Mouse (Mus musculus): Measurements from ENCODE around the gene Syde1. TPM values are rescaled to one million over a fixed set of nuclear protein-coding genes. Genes with fewer than 3 reads are reported as not detected.

The Syde1 gene
- polyA plus RNA-seq, 1 experiment: 2.8 TPM

- Histone ChIP-seq H3K27me3 (replicated peaks) (no peaks in the 10 kb centered on the region), H3K36me3 (replicated peaks; ENCODE audit: low read length) (peaks cover 74% of the 10 kb centered on the region), H3K4me3 (replicated peaks) (no peak overlapping the region), H3K9me3 (no peaks in the 10 kb centered on the region), H3K4me1 (peaks cover 56% of the 10 kb centered on the region)
- no peak for TF ChIP-seq FLI1 (IDR thresholded peaks at IDR 0.05; ENCODE audit: low read length)
- TF ChIP-seq GATA1 (IDR thresholded peaks at IDR 0.05; ENCODE audit: borderline replicate concordance, low read length): no peak
Observed at GRCm38 (mm10) chr10:78578204-78578603, 13.6 kb downstream of the Syde1 start.

- peak overlapping the region; percentile 26 for H3K4me3 ChIP-seq (replicated peaks)
- no peaks in the 10 kb centered on the region for H3K27me3 ChIP-seq (replicated peaks)
- no peak for TF ChIP-seq GATA1 (IDR thresholded peaks at IDR 0.05; ENCODE audit: borderline replicate concordance, low read length)
- no peak for TF ChIP-seq FLI1 (IDR thresholded peaks at IDR 0.05; ENCODE audit: low read length)
- H3K4me1 ChIP-seq: peaks cover 47% of the 10 kb centered on the region
- H3K36me3 ChIP-seq (replicated peaks; ENCODE audit: low read length): peaks cover 59% of the 10 kb centered on the region
- no peaks in the 10 kb centered on the region for H3K9me3 ChIP-seq
Observed at GRCm38 (mm10) chr10:78576435-78577184, 15.2 kb downstream of the Syde1 start.

GRCm38 (mm10) chr10:78575690-78576089, 16.1 kb downstream of the Syde1 start:
- no peak for TF ChIP-seq FLI1 (IDR thresholded peaks at IDR 0.05; ENCODE audit: low read length)
- TF ChIP-seq GATA1 (IDR thresholded peaks at IDR 0.05; ENCODE audit: borderline replicate concordance, low read length): no peak
- Histone ChIP-seq H3K36me3 (replicated peaks; ENCODE audit: low read length) (peaks cover 50% of the 10 kb centered on the region), H3K4me3 (replicated peaks) (peak overlapping the region; percentile 93), H3K9me3 (no peaks in the 10 kb centered on the region), H3K4me1 (peaks cover 43% of the 10 kb centered on the region), H3K27me3 (replicated peaks) (no peaks in the 10 kb centered on the region)

GRCm38 (mm10) chr10:78575105-78575632, 16.6 kb downstream of the Syde1 start:
- Histone ChIP-seq H3K27me3 (replicated peaks) (peaks cover 3% of the 10 kb centered on the region), H3K4me3 (replicated peaks) (peak overlapping the region; percentile 93), H3K36me3 (replicated peaks; ENCODE audit: low read length) (peaks cover 44% of the 10 kb centered on the region), H3K9me3 (no peaks in the 10 kb centered on the region), H3K4me1 (peaks cover 39% of the 10 kb centered on the region)
- TF ChIP-seq GATA1 (IDR thresholded peaks at IDR 0.05; ENCODE audit: borderline replicate concordance, low read length) (no peak), FLI1 (IDR thresholded peaks at IDR 0.05; ENCODE audit: low read length) (no peak)

- Histone ChIP-seq H3K4me3 (replicated peaks) (peak within 1 kb of the TSS; percentile 93), H3K27me3 (replicated peaks) (peaks cover 5% of the 10 kb centered on the region), H3K9me3 (no peaks in the 10 kb centered on the region), H3K4me1 (peaks cover 36% of the 10 kb centered on the region), H3K36me3 (replicated peaks; ENCODE audit: low read length) (peaks cover 37% of the 10 kb centered on the region)
- TF ChIP-seq GATA1 (IDR thresholded peaks at IDR 0.05; ENCODE audit: borderline replicate concordance, low read length): peak; percentile 57; the same call in 1 of the 3 replicates
- TF ChIP-seq FLI1 (IDR thresholded peaks at IDR 0.05; ENCODE audit: low read length): no peak
Observed at GRCm38 (mm10) chr10:78574250-78575104, 17.3 kb downstream of the Syde1 start, which contains the start of gene Ilvbl. TSS of gene Ilvbl (plus strand) at chr10:78574346.

GRCm38 (mm10) chr10:78573226-78573625, 18.5 kb downstream of the Syde1 start:
- TF ChIP-seq FLI1 (IDR thresholded peaks at IDR 0.05; ENCODE audit: low read length) (no peak), GATA1 (IDR thresholded peaks at IDR 0.05; ENCODE audit: borderline replicate concordance, low read length) (no peak)
- H3K4me3 ChIP-seq (replicated peaks): no peak overlapping the region
- H3K36me3 ChIP-seq (replicated peaks; ENCODE audit: low read length): peaks cover 25% of the 10 kb centered on the region
- no peaks in the 10 kb centered on the region for H3K9me3 ChIP-seq
- H3K4me1 ChIP-seq: peaks cover 35% of the 10 kb centered on the region
- peaks cover 5% of the 10 kb centered on the region for H3K27me3 ChIP-seq (replicated peaks)

- no peak for TF ChIP-seq FLI1 (IDR thresholded peaks at IDR 0.05; ENCODE audit: low read length)
- no peak for TF ChIP-seq GATA1 (IDR thresholded peaks at IDR 0.05; ENCODE audit: borderline replicate concordance, low read length)
- Histone ChIP-seq H3K36me3 (replicated peaks; ENCODE audit: low read length) (peaks cover 2% of the 10 kb centered on the region), H3K4me3 (replicated peaks) (no peak overlapping the region), H3K4me1 (peaks cover 20% of the 10 kb centered on the region), H3K27me3 (replicated peaks) (peaks cover 5% of the 10 kb centered on the region), H3K9me3 (no peaks in the 10 kb centered on the region)
Observed at GRCm38 (mm10) chr10:78570897-78571296, 20.9 kb downstream of the Syde1 start.

GRCm38 (mm10) chr10:78570416-78570815, 21.3 kb downstream of the Syde1 start:
- H3K36me3 ChIP-seq (replicated peaks; ENCODE audit: low read length): no peaks in the 10 kb centered on the region
- TF ChIP-seq FLI1 (IDR thresholded peaks at IDR 0.05; ENCODE audit: low read length) (no peak), GATA1 (IDR thresholded peaks at IDR 0.05; ENCODE audit: borderline replicate concordance, low read length) (no peak)
- peaks cover 17% of the 10 kb centered on the region for H3K4me1 ChIP-seq
- no peaks in the 10 kb centered on the region for H3K9me3 ChIP-seq
- no peak overlapping the region for H3K4me3 ChIP-seq (replicated peaks)
- peaks cover 5% of the 10 kb centered on the region for H3K27me3 ChIP-seq (replicated peaks)

- Histone ChIP-seq H3K27me3 (replicated peaks) (peaks cover 5% of the 10 kb centered on the region), H3K4me3 (replicated peaks) (no peak overlapping the region), H3K36me3 (replicated peaks; ENCODE audit: low read length) (no peaks in the 10 kb centered on the region), H3K9me3 (no peaks in the 10 kb centered on the region), H3K4me1 (peaks cover 14% of the 10 kb centered on the region; the same call in 1 of the 2 replicates)
- TF ChIP-seq FLI1 (IDR thresholded peaks at IDR 0.05; ENCODE audit: low read length): no peak
- TF ChIP-seq GATA1 (IDR thresholded peaks at IDR 0.05; ENCODE audit: borderline replicate concordance, low read length): no peak
Observed at GRCm38 (mm10) chr10:78569686-78570085, 22.1 kb downstream of the Syde1 start.
